Mouse (Mus musculus): ENCODE results near the gene Pid1. TPM values are rescaled to one million over a fixed set of nuclear protein-coding genes. Genes with fewer than 3 reads are reported as not detected.

Gene Pid1
- polyA plus RNA-seq, 2 experiments: 5.4 to 12.3 TPM

GRCm38 (mm10) chr1:84086486-84086885 lies 277.5 kb downstream of the Pid1 start:
- Histone ChIP-seq H3K27me3 (ENCODE audit: control insufficient read depth, insufficient read depth, low read length) (no peaks in the 10 kb centered on the region), H3K36me3 (replicated peaks; ENCODE audit: control insufficient read depth, insufficient read depth, low read depth) (no peaks in the 10 kb centered on the region), H3K4me2 (ENCODE audit: low read depth) (no peak overlapping the region), H3K9ac (replicated peaks) (no peak overlapping the region), H3K27ac (no peak overlapping the region), H3K4me3 (ENCODE audit: insufficient read depth in 1 of 2, low read depth in 2 of 2, low read length in 2 of 2) (no peak overlapping the region), H3K4me1 (replicated peaks; ENCODE audit: control insufficient read depth in 2 of 2, insufficient read depth in 2 of 2, low read length in 1 of 2) (no peaks in the 10 kb centered on the region), H3K9me3 (ENCODE audit: control insufficient read depth, low read length) (no peaks in the 10 kb centered on the region)
- ATAC-seq (ENCODE audit: insufficient read depth) (no peak), DNase-seq (ENCODE audit: low read depth in 3 of 3, low spot score in 3 of 3) (no peak)
- TF ChIP-seq EP300 (IDR thresholded peaks at IDR 0.05; ENCODE audit: low read depth) (no peak), CTCF (IDR thresholded peaks at IDR 0.05; ENCODE audit: low read depth) (no peak)
- WGBS (ENCODE audit: insufficient replicate concordance): 47% methylated on average over 1 of the region's 1 CpGs

- H3K9me3 ChIP-seq (ENCODE audit: control insufficient read depth, low read length): no peaks in the 10 kb centered on the region
- H3K27ac ChIP-seq: no peak overlapping the region
- no peaks in the 10 kb centered on the region for H3K4me1 ChIP-seq (replicated peaks; ENCODE audit: control insufficient read depth in 2 of 2, insufficient read depth in 2 of 2, low read length in 1 of 2)
- H3K36me3 ChIP-seq (replicated peaks; ENCODE audit: control insufficient read depth, insufficient read depth, low read depth): no peaks in the 10 kb centered on the region
- WGBS (ENCODE audit: insufficient replicate concordance): 65% methylated on average over 3 of the region's 3 CpGs
- no peak overlapping the region for H3K4me2 ChIP-seq (ENCODE audit: low read depth)
- ATAC-seq (ENCODE audit: insufficient read depth) (no peak), DNase-seq (ENCODE audit: low read depth in 3 of 3, low spot score in 3 of 3) (no peak)
- no peak for TF ChIP-seq CTCF (IDR thresholded peaks at IDR 0.05; ENCODE audit: low read depth)
- TF ChIP-seq EP300 (IDR thresholded peaks at IDR 0.05; ENCODE audit: low read depth): no peak
- no peaks in the 10 kb centered on the region for H3K27me3 ChIP-seq (ENCODE audit: control insufficient read depth, insufficient read depth, low read length)
- H3K4me3 ChIP-seq (ENCODE audit: insufficient read depth in 1 of 2, low read depth in 2 of 2, low read length in 2 of 2): no peak overlapping the region
- H3K9ac ChIP-seq (replicated peaks): no peak overlapping the region
These were observed 278.6 kb downstream of the Pid1 start for GRCm38 (mm10) chr1:84085361-84085760.

DNA sequence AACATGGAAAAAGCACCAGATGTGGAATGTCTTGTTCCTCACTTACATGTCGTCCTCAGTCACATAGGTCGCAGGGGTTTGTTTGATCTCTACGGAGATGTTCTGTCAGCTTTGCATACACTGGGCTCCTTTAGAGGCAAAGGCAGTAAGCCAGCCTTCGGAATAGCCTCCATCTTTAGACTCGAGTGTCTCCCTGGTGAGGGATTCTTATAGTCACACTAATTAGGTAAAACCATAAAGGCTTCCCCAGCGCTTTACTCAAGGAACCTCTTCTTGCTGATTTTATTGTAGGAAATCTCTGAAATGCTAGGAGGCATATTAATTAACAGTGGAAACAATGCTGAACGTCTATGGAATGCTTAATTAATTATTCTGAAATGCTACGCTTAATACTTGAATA lies 284.4 kb downstream of the Pid1 start:
- Histone ChIP-seq H3K4me2 (ENCODE audit: low read depth) (no peak overlapping the region), H3K27ac (no peak overlapping the region), H3K36me3 (replicated peaks; ENCODE audit: control insufficient read depth, insufficient read depth, low read depth) (no peaks in the 10 kb centered on the region), H3K9ac (replicated peaks) (no peak overlapping the region), H3K4me3 (ENCODE audit: insufficient read depth in 1 of 2, low read depth in 2 of 2, low read length in 2 of 2) (no peak overlapping the region), H3K4me1 (replicated peaks; ENCODE audit: control insufficient read depth in 2 of 2, insufficient read depth in 2 of 2, low read length in 1 of 2) (no peaks in the 10 kb centered on the region), H3K9me3 (ENCODE audit: control insufficient read depth, low read length) (no peaks in the 10 kb centered on the region), H3K27me3 (ENCODE audit: control insufficient read depth, insufficient read depth, low read length) (no peaks in the 10 kb centered on the region)
- 63% methylated on average over 8 of the region's 8 CpGs for WGBS (ENCODE audit: insufficient replicate concordance)
- DNase-seq (ENCODE audit: low read depth in 3 of 3, low spot score in 3 of 3) (no peak), ATAC-seq (ENCODE audit: insufficient read depth) (no peak)
- TF ChIP-seq CTCF (IDR thresholded peaks at IDR 0.05; ENCODE audit: low read depth): no peak
- TF ChIP-seq EP300 (IDR thresholded peaks at IDR 0.05; ENCODE audit: low read depth): no peak

DNA sequence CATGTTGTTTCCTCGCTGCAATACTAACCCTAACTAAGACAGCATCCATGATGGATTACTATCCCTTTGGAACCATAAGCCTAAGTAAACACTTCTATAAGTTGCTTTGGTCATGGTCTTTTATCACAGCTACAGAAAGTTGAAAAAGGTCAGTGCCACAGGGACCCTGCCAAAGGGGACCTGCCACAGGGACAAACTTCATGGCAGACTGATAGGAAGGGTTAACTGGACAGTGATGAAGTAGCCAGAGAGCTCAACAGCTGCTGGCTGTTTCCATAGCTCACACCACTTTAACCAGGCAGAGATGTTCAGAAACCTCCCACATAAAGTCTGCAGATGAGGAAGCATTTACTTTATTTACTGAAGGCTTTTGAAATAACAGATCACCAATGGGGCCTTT lies 287.0 kb downstream of the Pid1 start:
- H3K36me3 ChIP-seq (replicated peaks; ENCODE audit: control insufficient read depth, insufficient read depth, low read depth): no peaks in the 10 kb centered on the region
- no peak overlapping the region for H3K27ac ChIP-seq
- H3K4me1 ChIP-seq (replicated peaks; ENCODE audit: control insufficient read depth in 2 of 2, insufficient read depth in 2 of 2, low read length in 1 of 2): no peaks in the 10 kb centered on the region
- H3K27me3 ChIP-seq (ENCODE audit: control insufficient read depth, insufficient read depth, low read length): no peaks in the 10 kb centered on the region
- 52% methylated on average over 1 of the region's 1 CpGs for WGBS (ENCODE audit: insufficient replicate concordance)
- no peak overlapping the region for H3K4me2 ChIP-seq (ENCODE audit: low read depth)
- TF ChIP-seq CTCF (IDR thresholded peaks at IDR 0.05; ENCODE audit: low read depth) (no peak), EP300 (IDR thresholded peaks at IDR 0.05; ENCODE audit: low read depth) (no peak)
- ATAC-seq (ENCODE audit: insufficient read depth) (no peak), DNase-seq (ENCODE audit: low read depth in 3 of 3, low spot score in 3 of 3) (no peak)
- H3K4me3 ChIP-seq (ENCODE audit: insufficient read depth in 1 of 2, low read depth in 2 of 2, low read length in 2 of 2): no peak overlapping the region
- no peak overlapping the region for H3K9ac ChIP-seq (replicated peaks)
- H3K9me3 ChIP-seq (ENCODE audit: control insufficient read depth, low read length): no peaks in the 10 kb centered on the region

GRCm38 (mm10) chr1:84056884-84057630 lies 306.9 kb downstream of the Pid1 start:
- H3K4me2 ChIP-seq (ENCODE audit: low read depth): no peak overlapping the region
- no peaks in the 10 kb centered on the region for H3K9me3 ChIP-seq (ENCODE audit: control insufficient read depth, low read length)
- TF ChIP-seq EP300 (IDR thresholded peaks at IDR 0.05; ENCODE audit: low read depth): no peak
- no peak for TF ChIP-seq CTCF (IDR thresholded peaks at IDR 0.05; ENCODE audit: low read depth)
- no peaks in the 10 kb centered on the region for H3K36me3 ChIP-seq (replicated peaks; ENCODE audit: control insufficient read depth, insufficient read depth, low read depth)
- DNase-seq (ENCODE audit: low read depth in 3 of 3, low spot score in 3 of 3): no peak
- H3K4me1 ChIP-seq (replicated peaks; ENCODE audit: control insufficient read depth in 2 of 2, insufficient read depth in 2 of 2, low read length in 1 of 2): no peaks in the 10 kb centered on the region
- H3K27me3 ChIP-seq (ENCODE audit: control insufficient read depth, insufficient read depth, low read length): no peaks in the 10 kb centered on the region
- no peak overlapping the region for H3K27ac ChIP-seq
- H3K4me3 ChIP-seq (ENCODE audit: insufficient read depth in 1 of 2, low read depth in 2 of 2, low read length in 2 of 2): no peak overlapping the region
- ATAC-seq (ENCODE audit: insufficient read depth): no peak
- 46% methylated on average over 5 of the region's 5 CpGs for WGBS (ENCODE audit: insufficient replicate concordance)
- no peak overlapping the region for H3K9ac ChIP-seq (replicated peaks)
